Mouse (Mus musculus) heart, postnatal 0 days (tissue): ENCODE measurements at regions not wholly inside any gene's neighbourhood (a gene's known extent, or its start where the extent isn't known, plus 50 kb on each side); places are given as distances from the start of the nearest gene placed in this dataset.

Experiments
- CTCF ChIP-seq: IDR thresholded peaks from 2 replicates; pipeline ENCODE4 v1.5.1; 2016; ENCODE audit warnings: antibody characterized with exemption, control low read depth, low read depth
- EP300 ChIP-seq: IDR thresholded peaks from 2 replicates; pipeline ENCODE4 v1.6.1; 2016; ENCODE audit warnings: antibody characterized with exemption, low read depth

DNA sequence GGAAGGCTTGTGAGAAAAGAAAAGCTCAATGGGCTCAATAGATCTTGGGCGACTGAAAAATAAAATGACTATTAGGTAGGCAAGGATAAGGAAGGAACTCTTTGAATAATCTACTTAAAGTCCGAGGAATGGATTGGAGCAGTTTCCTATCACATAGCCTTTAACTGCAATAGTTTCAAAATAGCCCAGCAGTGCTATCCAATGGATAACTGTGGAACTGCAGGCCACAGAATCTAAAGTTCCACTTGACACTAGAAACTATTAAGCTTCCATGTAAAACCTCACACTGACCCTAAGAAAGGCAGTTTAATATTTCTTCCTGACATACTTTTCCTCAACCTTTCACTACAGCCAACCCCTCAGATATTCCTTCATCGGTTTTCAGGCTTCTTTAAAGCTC is 85.6 kb downstream of the Amer1 start:
- TF ChIP-seq CTCF: peak; percentile 58
- TF ChIP-seq EP300: no peak
